Mouse (Mus musculus) heart, adult 2 months (tissue): ENCODE measurements around the gene Serpine1.

ENCODE experiments used
- CTCF ChIP-seq: fragments of 200-600 bp; IDR thresholded peaks from 2 replicates; pipeline ENCODE4 v1.8.1; 2022; ENCODE audit warnings: antibody characterized with exemption, mild to moderate bottlenecking, moderate library complexity
- POLR2A ChIP-seq: fragments of 200-500 bp; IDR thresholded peaks from 2 replicates; pipeline ENCODE4 v1.6.1; 2011; ENCODE audit warnings: mild to moderate bottlenecking, low read depth, low read length, control low read depth; ENCODE audit not compliant: insufficient read depth

DNA sequence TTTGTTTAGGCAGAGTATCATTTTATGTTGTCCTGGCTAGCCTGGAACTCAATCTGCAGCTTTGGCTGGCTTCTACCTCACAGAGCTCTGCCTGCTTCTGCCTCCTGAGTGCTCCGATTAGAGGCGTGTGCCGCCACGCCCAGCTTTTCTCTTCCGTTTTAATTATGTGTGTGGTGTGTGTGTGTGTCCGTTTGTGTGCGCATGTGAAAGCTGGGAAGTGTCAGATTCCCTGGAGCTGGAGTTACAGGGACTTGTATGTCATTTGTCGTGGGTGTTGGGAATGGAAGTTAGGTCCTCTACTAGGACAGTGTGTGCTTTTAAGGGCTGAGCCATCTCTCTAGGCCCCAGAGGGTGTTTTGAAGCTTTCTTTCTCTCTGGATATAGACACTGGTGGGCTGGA lies 1.1 kb upstream of the Serpine1 start:
- no peak for TF ChIP-seq CTCF
- no peak for TF ChIP-seq POLR2A
